Mouse (Mus musculus): ENCODE data around the gene Dapk2.

Dapk2 gene

GRCm38 (mm10) chr9:66186426-66186825 lies 28.4 kb downstream of the Dapk2 start:
- no peak for DNase-seq (ENCODE audit: low spot score)

- DNase-seq (ENCODE audit: low spot score): no peak
Observed at GRCm38 (mm10) chr9:66189026-66189425, 31.0 kb downstream of the Dapk2 start.

GRCm38 (mm10) chr9:66194003-66194402 lies 36.0 kb downstream of the Dapk2 start:
- DNase-seq (ENCODE audit: low spot score): no peak

- no peak for DNase-seq (ENCODE audit: low spot score)
Observed at GRCm38 (mm10) chr9:66196561-66196960, 38.5 kb downstream of the Dapk2 start.

DNA sequence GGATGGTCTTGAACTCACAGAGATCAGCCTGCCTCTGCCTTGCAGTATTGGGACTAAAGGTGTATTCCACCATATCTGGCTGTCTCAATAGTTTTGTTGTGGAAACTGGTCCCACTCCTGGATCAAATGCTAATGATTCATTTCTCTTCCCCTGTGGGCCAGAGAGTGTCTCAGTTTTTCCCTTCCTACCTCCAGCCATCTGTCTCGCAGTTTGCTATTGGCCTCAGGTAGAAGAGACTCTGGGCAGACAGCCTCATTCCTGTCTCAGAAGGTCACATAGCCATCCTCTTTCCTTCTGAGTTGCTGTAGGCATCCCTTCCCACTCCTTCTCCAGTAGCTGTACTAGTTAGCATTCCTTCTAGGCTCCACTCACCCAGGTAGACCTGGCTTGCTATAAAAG lies 40.5 kb downstream of the Dapk2 start:
- no peak for DNase-seq (ENCODE audit: low spot score)

DNA sequence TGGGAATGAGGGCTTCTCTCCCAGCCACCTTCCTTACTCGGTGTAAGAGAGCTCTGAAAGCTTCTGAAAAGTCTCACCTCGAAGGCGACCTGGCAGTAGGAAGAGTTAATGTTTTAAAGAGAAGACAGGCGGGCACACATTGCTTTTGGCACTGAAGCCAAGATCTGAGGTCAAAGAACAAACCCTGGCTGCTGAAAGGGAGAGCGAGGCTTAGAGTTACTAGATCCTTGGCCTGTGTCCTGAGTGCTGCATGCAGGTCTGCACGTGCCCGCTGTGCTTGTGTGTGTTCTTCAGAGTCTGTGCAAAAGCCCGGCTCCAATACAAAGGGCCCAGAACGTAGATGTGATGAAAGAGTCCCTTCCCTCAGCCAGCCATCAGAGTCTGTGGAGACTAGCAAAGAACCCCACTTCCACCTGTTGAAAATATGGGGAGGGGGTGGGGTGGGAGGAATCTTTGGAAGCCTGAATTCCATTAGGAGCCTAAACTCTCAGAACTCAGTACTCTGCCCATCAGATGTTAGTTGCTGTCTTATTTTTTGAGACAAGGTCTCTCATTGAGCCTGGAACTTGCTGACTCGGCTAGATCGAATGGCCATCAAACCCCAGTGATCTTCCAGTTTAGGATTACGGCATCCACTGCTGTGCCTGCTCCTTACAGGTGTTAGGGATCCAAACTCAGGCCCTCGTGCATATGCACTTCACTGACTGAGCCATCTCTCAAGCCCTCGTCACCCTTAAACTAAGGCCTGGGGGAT lies 41.8 kb downstream of the Dapk2 start:
- peak; percentile 58 for DNase-seq (ENCODE audit: low spot score)

DNA sequence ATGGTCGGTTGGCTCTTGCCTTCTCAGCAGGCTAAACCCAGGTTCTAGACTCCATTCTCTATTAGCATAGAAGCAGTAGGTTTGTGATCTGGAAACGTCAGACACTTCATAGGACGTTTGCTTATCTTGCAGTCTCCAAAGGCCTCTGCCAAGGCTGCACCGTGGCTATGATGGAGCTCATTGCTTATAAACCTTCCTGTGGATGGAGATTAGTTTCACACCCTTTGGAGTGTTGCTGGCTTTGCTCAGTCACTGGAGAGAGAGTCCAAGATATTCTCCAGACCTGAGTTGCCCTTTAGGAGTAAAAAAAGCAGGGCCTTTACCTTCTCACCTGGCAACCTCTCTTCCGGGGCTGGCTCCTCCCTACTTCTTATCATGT lies 42.4 kb downstream of the Dapk2 start:
- no peak for DNase-seq (ENCODE audit: low spot score)

- DNase-seq (ENCODE audit: low spot score): no peak
Observed at GRCm38 (mm10) chr9:66201665-66202064, 43.6 kb downstream of the Dapk2 start.

DNA sequence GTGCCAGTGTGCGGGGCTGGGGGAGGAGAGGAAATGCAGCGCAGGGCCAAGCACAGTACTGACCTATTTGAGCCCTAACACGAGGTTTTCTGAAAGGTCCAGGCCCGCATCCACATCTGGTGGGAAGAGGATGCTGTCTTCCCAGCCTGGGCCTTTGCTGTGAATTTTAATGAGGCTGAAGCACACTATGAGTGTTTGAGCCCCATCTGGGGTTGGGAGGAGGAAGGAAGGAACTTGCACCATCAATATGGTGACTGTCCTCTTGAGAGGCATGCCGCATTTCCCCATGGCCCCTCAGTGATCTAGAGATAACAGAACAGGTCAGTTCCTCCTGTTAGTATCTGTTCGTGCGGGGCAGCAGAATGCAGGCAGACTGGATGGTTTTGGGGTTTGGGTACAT lies 44.4 kb downstream of the Dapk2 start:
- DNase-seq (ENCODE audit: low spot score): no peak

DNA sequence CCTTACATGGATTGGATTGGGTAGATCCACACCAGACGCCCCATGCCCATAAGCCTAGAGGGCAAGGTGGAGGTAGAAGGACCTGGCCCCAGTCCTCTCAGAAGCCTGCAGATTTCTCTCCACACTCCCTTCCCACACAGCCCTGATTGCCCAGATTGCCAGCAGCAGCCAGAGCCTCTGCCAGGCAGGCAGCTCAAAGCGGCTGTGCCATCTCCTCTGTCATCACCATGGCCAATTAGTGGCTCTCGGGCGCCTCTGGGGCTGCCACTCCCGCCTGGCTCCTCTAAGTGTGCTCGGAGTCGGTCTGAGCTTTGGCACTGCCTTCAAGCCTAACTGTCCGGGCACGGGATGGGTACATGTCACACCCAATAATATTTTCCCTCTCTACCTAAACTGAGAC lies 47.7 kb downstream of the Dapk2 start:
- no peak for DNase-seq (ENCODE audit: low spot score)

DNA sequence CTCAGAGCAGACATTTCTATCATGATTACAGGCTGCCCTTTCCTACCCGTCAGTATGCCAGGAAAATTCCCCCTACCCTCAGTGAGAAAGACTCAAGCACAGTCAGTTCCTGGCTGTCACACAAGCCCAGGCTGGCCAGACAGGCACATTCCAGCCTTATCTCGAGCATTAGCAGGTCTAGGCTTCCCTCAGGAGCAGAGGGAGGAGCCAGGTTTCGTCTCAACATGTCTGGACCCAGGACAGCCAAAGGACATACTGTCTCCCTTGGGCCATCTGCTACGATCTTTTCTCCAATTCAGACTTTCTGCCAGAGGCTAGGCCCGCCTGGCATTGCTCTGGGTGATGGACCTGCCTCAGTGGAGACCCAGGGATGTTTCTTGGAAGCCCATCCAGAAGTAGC lies 48.8 kb downstream of the Dapk2 start:
- peak; percentile 70 for DNase-seq (ENCODE audit: low spot score)

DNA sequence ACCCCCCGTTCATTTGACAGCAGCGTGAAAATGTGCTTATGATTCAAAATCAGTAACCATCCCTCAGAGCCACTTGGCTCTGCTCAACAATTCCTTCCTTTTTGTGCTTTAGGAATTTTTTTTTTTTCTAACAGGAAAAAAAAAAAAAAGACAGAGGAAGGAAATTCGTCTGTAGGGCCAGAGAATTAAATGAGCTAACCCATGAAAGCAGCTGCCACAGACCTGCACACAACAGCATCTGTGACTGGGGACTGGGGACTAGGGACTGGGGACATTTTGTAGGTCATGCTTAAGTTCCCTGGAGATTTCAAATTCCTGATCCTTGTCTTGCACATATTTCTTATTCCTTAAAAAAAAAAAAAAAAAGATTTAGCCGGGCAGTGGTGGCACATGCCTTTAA lies 53.4 kb downstream of the Dapk2 start:
- no peak for DNase-seq (ENCODE audit: low spot score)

GRCm38 (mm10) chr9:66212088-66212487 lies 54.1 kb downstream of the Dapk2 start:
- DNase-seq (ENCODE audit: low spot score): no peak

DNA sequence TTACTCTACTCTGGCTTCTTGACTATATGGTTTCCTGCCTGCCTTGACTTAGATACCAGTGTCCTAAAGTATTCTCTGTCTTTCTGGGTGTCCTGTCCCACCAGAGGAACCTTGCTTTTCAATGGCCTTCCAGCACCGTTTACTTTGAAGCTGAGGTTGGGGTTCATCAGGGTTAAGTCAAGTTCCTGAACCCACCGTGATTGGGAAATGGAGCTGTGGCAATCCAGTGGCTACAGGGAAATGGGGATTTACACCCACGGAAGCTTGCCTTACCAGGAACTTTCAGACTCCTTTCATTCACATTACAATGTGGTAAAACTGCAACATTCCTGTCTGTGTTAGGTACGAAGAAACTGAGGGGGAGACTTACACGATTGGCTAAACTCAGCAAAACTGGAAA lies 54.8 kb downstream of the Dapk2 start:
- DNase-seq (ENCODE audit: low spot score): no peak

DNA sequence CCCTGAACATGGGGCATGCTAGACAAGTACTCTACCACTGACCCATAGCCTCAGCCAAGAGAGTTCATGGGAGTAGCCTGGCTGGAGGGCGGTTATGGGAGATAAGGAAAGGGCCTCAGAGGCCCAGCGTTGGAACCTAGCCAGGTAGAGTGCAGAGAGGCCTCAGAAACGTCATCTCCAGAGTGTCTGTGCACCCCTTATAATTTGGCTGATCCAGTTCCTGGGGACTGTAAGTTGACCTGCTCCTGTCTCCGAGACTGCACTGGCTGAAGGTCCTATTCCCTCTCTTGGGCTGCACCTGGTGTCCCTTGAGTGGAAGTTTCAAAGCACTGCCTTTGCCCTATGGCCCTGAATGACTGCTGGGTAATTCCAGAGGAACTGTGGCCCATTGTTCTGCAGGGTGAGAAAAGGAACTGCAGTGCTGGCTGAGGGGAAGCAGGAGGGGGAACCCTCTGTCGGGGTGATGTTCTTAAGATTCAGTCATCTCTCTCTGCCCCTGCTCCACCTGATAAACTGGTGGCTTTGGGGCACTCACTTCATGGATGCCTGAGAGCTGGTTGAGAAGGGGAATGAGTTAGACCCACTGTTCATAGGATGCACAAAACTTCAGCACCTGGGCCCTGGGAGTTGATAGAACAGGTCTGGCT lies 55.5 kb downstream of the Dapk2 start:
- peak; percentile 34 for DNase-seq (ENCODE audit: low spot score)

DNA sequence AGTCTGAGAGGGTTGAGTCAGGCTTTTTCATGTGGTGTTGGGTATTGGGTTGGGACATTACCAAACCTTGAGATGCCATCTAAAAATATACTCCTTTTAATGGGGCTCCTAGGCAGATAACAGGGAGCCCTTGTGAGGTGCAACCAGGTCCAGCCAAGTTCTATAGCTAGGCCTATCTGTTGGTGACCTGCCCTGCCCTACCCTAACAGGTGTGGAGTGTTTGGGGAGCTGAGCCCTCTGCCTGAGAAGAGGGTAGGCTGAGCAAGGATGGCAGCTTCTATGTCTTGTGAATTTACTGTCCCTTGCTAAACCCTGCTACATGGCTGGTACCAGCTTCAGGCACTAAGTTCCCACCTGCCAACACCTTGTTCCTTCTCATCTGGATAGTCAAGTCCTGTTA lies 57.5 kb downstream of the Dapk2 start:
- DNase-seq (ENCODE audit: low spot score): no peak

DNA sequence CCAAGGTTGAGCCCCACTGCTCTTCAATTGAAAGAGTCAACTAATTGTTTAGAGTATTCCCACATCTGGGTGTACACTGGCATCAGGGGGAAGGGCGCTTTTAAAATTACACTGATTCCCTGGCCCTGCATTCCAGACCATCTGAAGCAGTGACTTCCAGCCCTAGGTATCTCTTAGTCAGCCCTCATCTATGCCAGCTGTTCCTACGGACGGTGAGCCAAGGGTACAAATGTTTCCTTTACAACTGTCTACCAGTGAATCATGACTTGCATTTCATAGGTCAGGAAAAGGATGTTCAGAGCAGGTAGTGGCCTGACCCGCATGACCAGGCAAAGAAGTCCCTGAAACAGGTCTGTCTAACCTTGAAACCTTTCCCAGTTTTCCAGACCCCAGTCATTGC lies 59.9 kb downstream of the Dapk2 start:
- no peak for DNase-seq (ENCODE audit: low spot score)

DNA sequence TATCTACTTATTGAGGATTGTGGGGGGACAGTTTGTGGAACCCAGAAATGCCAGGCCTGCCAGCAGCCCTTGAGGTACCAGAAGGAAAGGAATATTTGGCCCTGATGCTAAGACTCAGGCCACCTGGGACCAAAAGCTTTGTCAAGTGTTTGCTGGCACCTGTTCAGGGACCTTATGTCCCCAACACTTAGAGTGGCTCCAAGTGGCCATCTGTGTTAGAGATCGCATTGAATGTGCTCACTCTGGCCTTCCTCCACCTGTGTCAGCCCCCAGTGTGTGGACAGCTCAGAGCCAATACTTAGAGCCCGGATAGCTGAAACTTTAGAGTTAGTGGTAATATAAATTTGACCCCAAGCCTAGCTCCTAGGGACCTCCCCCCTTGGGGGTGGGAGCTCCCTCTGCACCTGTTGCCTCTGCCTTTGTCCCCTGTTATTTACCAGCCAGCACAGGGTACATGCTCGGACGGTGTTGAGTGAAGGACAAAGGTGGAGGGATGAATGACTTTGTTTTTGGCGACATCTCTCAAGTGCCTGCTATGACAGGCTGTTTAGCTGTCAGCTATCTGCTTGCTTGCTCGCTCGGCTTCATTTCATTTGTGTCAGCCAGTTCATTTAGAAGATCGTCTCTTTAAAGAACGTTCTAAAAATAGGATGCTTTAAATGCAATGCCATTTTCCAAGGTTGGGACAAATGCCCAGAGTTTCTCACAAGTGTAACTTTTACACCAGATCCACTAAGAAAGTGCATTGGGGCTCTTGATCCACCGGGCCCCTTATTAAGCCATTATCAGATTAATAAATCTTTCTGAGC lies 61.1 kb downstream of the Dapk2 start:
- DNase-seq (ENCODE audit: low spot score): no peak

DNA sequence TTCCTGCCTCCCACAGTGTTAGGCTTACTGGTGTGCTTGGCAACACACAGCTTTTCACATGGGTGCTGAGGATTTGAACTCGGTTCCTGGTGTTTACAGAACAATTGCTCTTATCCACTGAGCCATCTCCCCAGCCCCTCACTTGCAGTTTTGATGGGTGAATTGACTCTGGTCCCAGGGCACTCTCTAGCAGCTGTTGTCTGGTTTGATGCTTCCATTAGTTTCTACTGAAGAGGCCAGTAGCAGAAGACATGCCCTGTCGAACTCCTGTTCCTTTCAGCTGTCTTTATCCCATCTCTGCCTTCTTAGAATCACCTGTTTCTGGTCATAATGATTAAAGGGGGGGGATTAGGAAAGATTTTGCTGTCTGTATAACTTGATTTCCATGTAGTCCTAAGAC lies 65.8 kb downstream of the Dapk2 start:
- no peak for DNase-seq (ENCODE audit: low spot score)

- no peak for DNase-seq (ENCODE audit: low spot score)
Observed at GRCm38 (mm10) chr9:66225737-66226485, 67.9 kb downstream of the Dapk2 start.

DNA sequence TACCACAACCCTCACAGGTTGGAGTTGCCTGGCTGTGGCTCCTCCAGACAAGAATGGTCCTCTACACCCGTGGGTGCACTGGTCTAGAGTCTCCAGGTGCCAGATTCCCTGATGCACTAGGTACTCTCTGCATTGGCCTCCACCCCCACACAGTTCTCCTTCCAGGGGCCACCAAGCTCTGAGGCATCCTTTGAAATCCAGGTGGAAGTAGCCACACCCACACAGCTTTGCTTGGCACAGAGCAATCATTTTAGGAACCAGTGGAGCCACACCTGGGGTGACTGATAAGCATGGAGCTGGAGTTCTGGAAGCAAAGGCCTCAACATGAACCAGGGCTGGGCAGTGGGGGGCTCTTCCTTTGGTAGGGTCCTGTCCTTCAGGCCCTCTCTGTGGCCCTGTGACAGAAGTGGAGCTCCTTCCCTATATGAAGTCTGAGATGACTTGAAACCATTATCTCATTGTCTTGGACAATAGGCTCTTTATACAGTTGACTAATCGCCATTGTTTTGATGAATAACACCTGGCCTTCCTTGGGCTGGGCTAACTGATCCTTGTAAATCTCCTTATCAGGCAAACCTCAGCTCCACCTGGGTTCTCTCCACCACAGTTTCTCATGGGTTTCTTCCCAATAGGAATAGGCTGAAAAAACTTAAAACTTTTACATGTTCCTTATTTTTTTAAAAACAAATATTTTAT lies 70.6 kb downstream of the Dapk2 start:
- no peak for DNase-seq (ENCODE audit: low spot score)

Data from yolk sac, embryonic 10.5 days (tissue).